Comparison of ENCODE assay signal across 1 mouse cellular context in genomic region chr3:108995379-108995778, GRCm38 (mm10).
TF ChIP-seq lines count a peak whose summit lies in the region.

No protein-coding gene starts in this region.

TF ChIP-seq in MEL, 35 proteins besides CTCF, POLR2A, EP300 and RAD21 (continued from another document):
- TF ChIP-seq ETS1 (IDR thresholded peaks at IDR 0.05; ENCODE audit: low read depth, low read length) = peak; percentile 83
- 0 out of 2 replicates have a peak, but pooled peaks have one; percentile 12 for TF ChIP-seq TBP (IDR thresholded peaks at IDR 0.05; ENCODE audit: low read depth, low read length)
- TF ChIP-seq JUND (IDR thresholded peaks at IDR 0.05; ENCODE audit: low read depth, low read length) = no peak
- peak; percentile 72; the same call in 1 of the 2 replicates for TF ChIP-seq MXI1 (IDR thresholded peaks at IDR 0.05; ENCODE audit: low read depth, low read length)
- TF ChIP-seq BHLHE40 (IDR thresholded peaks at IDR 0.05; ENCODE audit: borderline replicate concordance, low read depth, low read length) = no peak
- no peak for TF ChIP-seq MAZ (IDR thresholded peaks at IDR 0.05; ENCODE audit: low read depth, low read length)
- no peak for TF ChIP-seq USF2 (IDR thresholded peaks at IDR 0.05; ENCODE audit: borderline replicate concordance in 1 of 2, insufficient read depth in 1 of 2, low read depth in 1 of 2, low read length in 2 of 2)
- TF ChIP-seq ZNF384 (IDR thresholded peaks at IDR 0.05; ENCODE audit: low read depth, low read length) = no peak
- TF ChIP-seq MYC (IDR thresholded peaks at IDR 0.05; ENCODE audit: low read depth, low read length) = 0 out of 2 replicates have a peak, but pooled peaks have one; percentile 36
- no peak for TF ChIP-seq ELF1 (IDR thresholded peaks at IDR 0.05; ENCODE audit: low read depth, low read length)
- TF ChIP-seq KAT2A (conservative IDR thresholded peaks at IDR 0.05; ENCODE audit: low read depth, low read length) = no peak
- TF ChIP-seq TCF12 (IDR thresholded peaks at IDR 0.05; ENCODE audit: low read depth, low read length) = 0 out of 2 replicates have a peak, but pooled peaks have one; percentile 20
- TF ChIP-seq RCOR1 (IDR thresholded peaks at IDR 0.05; ENCODE audit: low read depth, low read length) = peak; percentile 50; the same call in 1 of the 2 replicates
- TF ChIP-seq HCFC1 (IDR thresholded peaks at IDR 0.05; ENCODE audit: low read depth, low read length) = no peak
- TF ChIP-seq GATA1 (IDR thresholded peaks at IDR 0.05; ENCODE audit: low read depth, low read length) = peak; percentile 28; the same call in 1 of the 2 replicates
